Comparison of ENCODE assay signal across 2 mouse cellular contexts in the genomic region with DNA sequence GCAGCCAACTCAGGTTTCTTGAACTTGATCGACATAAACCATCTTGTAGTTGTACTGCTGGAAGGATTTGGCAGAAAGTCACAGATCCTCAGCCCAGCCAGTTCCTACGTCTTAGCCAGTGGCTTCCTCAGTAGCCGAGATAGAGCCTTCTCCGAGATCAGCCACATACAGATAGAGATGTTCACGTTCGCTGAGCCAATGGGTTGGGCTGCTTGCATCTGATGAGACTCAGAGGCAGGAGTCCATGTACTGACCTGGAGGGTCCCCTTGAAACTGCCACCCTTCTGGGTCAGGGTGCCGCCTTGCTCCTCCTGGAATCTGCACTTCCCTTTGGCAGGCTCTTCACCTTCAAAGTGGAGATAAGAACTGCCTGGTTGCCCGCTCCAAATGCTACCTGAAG.
TF ChIP-seq lines count a peak whose summit lies in the region.

No protein-coding gene starts in this region.

TF ChIP-seq in ES-E14, 5 proteins besides CTCF, POLR2A, EP300 and RAD21 (continued from another document):
- no peak for TF ChIP-seq ZC3H11A (IDR thresholded peaks at IDR 0.05; ENCODE audit: borderline replicate concordance, low read depth, low read length)
- TF ChIP-seq ZNF384 (IDR thresholded peaks at IDR 0.05; ENCODE audit: low read depth, low read length): no peak
- TF ChIP-seq MAFK (IDR thresholded peaks at IDR 0.05; ENCODE audit: insufficient read depth, low read depth, low read length): no peak

TF ChIP-seq in MEL, 35 proteins besides CTCF, POLR2A, EP300 and RAD21 (continued from another document):
- no peak for TF ChIP-seq MYB (IDR thresholded peaks at IDR 0.05; ENCODE audit: low read depth, low read length)
- no peak for TF ChIP-seq NELFE (IDR thresholded peaks at IDR 0.05; ENCODE audit: low read depth, low read length)
- no peak for TF ChIP-seq UBTF (IDR thresholded peaks at IDR 0.05; ENCODE audit: borderline replicate concordance, insufficient read depth, low read depth, low read length)
- no peak for TF ChIP-seq SMC3 (IDR thresholded peaks at IDR 0.05; ENCODE audit: low read depth, low read length)
- no peak for TF ChIP-seq MAX (IDR thresholded peaks at IDR 0.05; ENCODE audit: low read length)
TF ChIP-seq in MEL: peak in this region for 0.
